Mouse (Mus musculus) liver, embryonic 11.5 days (tissue): ENCODE measurements at regions not wholly inside any gene's neighbourhood (a gene's known extent, or its start where the extent isn't known, plus 50 kb on each side); places are given as distances from the start of the nearest gene placed in this dataset.

Source experiments
- ATAC-seq: fragments of 200-750 bp; cut with Nextera tagmentation; replicated peaks from 2 replicates; pipeline ENCODE4 v1.8.0; 2017; ENCODE audit warnings: moderate number of reproducible peaks, mild to moderate bottlenecking, moderate TSS enrichment, moderate library complexity; ENCODE audit not compliant: low FRiP score
- DNase-seq: peaks from one replicate; pipeline ENCODE4 v3.0.0-alpha.2; 2017; ENCODE audit warnings: low spot score
- H3K27ac ChIP-seq: fragments of 300-500 bp; sonication (generic); 2 replicates; pipeline ENCODE4 v1.5.1; 2014; ENCODE audit warnings: mild to moderate bottlenecking, low read depth, low read length, control low read depth
- H3K27me3 ChIP-seq: fragments of 300-500 bp; sonication (generic); replicated peaks from 2 replicates; pipeline ENCODE4 v1.6.1; 2014; ENCODE audit warnings: low read length, mixed read lengths; ENCODE audit not compliant: control insufficient read depth, insufficient read depth
- H3K36me3 ChIP-seq: fragments of 300-500 bp; sonication (generic); 2 replicates; pipeline ENCODE4 v1.6.1; 2014; ENCODE audit warnings: mild to moderate bottlenecking, low read length, moderate library complexity, mixed read lengths; ENCODE audit not compliant: control insufficient read depth, insufficient read depth
- H3K4me1 ChIP-seq: fragments of 300-500 bp; sonication (generic); replicated peaks from 2 replicates; pipeline ENCODE4 v1.6.1; 2014; ENCODE audit warnings: low read length, mixed read lengths; ENCODE audit not compliant: control insufficient read depth, insufficient read depth
- H3K4me2 ChIP-seq: fragments of 300-500 bp; sonication (generic); 2 replicates; pipeline ENCODE4 v1.6.1; 2014; ENCODE audit warnings: mild to moderate bottlenecking, control low read depth, moderate library complexity
- H3K4me3 ChIP-seq: fragments of 300-500 bp; sonication (generic); 2 replicates; pipeline ENCODE4 v1.5.1; 2014; ENCODE audit warnings: low read depth, low read length, control low read depth
- H3K9ac ChIP-seq: fragments of 300-500 bp; sonication (generic); 2 replicates; pipeline ENCODE4 v1.6.1; 2014; ENCODE audit warnings: low read depth, low read length, control low read depth
- H3K9me3 ChIP-seq: fragments of 300-500 bp; sonication (generic); 2 replicates; pipeline ENCODE4 v1.6.1; 2016; ENCODE audit warnings: low read length, inconsistent platforms, mixed read lengths; ENCODE audit not compliant: control insufficient read depth
- WGBS: fragments of 180-500 bp; shearing (Covaris S2); extraction: QIAGEN DNeasy Blood & Tissue Kit; methylation state at CpG from one replicate; pipeline ENCODE4 v1.1.7; 2014; 5-methylcytosine and 5-hydroxymethylcytosine counted together

DNA sequence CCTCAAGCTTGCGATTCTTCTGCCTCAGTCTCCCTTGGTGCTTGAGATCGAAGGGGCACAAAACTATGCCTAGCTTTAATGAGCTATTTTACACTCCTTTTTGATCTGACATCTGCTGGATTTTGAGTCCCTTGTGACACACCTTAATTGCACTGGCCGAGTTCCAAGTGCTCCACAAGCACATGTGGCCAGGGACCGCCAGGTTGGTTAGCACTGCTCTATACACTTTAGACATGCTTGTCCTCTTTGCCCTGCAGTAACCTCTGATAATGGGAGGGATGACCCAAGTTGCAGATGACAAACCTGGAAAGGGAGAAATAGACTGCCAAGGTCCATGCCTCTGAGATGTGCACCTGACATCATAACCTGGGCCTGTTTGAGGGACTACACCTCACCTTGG, 124.7 kb downstream of the Sall1 start:
- no peak overlapping the region for H3K27ac ChIP-seq
- no peaks in the 10 kb centered on the region; the same call in 1 of the 2 replicates for H3K4me1 ChIP-seq
- WGBS = 75% methylated on average over 4 of the region's 4 CpGs
- H3K9ac ChIP-seq = no peak overlapping the region
- H3K36me3 ChIP-seq = no peaks in the 10 kb centered on the region
- DNase-seq (no peak), ATAC-seq (no peak)
- no peak overlapping the region for H3K4me3 ChIP-seq
- H3K27me3 ChIP-seq = no peaks in the 10 kb centered on the region
- no peaks in the 10 kb centered on the region for H3K9me3 ChIP-seq
- no peak overlapping the region for H3K4me2 ChIP-seq

- Histone ChIP-seq H3K9ac (no peak overlapping the region), H3K27ac (no peak overlapping the region), H3K4me1 (no peaks in the 10 kb centered on the region), H3K36me3 (no peaks in the 10 kb centered on the region), H3K4me3 (no peak overlapping the region), H3K4me2 (no peak overlapping the region), H3K9me3 (no peaks in the 10 kb centered on the region), H3K27me3 (no peaks in the 10 kb centered on the region)
- ATAC-seq = no peak
- WGBS = 84% methylated on average over 4 of the region's 4 CpGs
- no peak for DNase-seq
Measured at GRCm38 (mm10) chr8:88916064-88916463, 127.9 kb downstream of the Sall1 start.

DNA sequence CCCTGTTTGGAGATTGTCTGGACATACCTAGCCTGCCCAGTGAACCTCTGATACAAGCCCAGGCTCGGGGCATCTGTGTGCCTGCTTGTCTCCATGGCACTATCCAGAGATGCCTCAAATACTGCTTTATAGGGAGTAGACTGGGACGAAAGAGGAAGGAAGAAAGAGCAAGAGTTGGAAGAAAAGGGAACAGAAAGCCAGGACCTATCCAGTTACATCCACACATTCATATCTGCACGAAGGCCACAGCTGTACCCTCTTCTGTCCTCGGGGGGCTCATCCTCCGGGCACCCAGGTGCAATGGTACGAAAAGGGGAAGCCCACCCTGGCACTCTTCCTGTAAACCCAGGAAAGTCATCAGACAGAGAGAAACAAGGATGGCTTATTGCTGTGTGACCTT, 129.3 kb downstream of the Sall1 start:
- no peaks in the 10 kb centered on the region for H3K27me3 ChIP-seq
- H3K4me2 ChIP-seq = no peak overlapping the region
- no peak overlapping the region for H3K27ac ChIP-seq
- H3K36me3 ChIP-seq = no peaks in the 10 kb centered on the region
- no peak for DNase-seq
- H3K4me1 ChIP-seq = no peaks in the 10 kb centered on the region
- 82% methylated on average over 6 of the region's 6 CpGs for WGBS
- no peak overlapping the region for H3K4me3 ChIP-seq
- H3K9ac ChIP-seq = no peak overlapping the region
- ATAC-seq = no peak
- H3K9me3 ChIP-seq = no peaks in the 10 kb centered on the region

- H3K27ac ChIP-seq = no peak overlapping the region
- no peak overlapping the region for H3K9ac ChIP-seq
- DNase-seq (no peak), ATAC-seq (no peak)
- H3K9me3 ChIP-seq = no peaks in the 10 kb centered on the region
- no peaks in the 10 kb centered on the region for H3K27me3 ChIP-seq
- H3K4me1 ChIP-seq = no peaks in the 10 kb centered on the region
- H3K4me3 ChIP-seq = no peak overlapping the region
- 74% methylated on average over 6 of the region's 6 CpGs for WGBS
- H3K36me3 ChIP-seq = no peaks in the 10 kb centered on the region
- H3K4me2 ChIP-seq = no peak overlapping the region
Measured at GRCm38 (mm10) chr8:88914190-88914589, 129.8 kb downstream of the Sall1 start.

GRCm38 (mm10) chr8:88906244-88906643, 137.7 kb downstream of the Sall1 start:
- ATAC-seq (no peak), DNase-seq (no peak)
- 76% methylated on average over 6 of the region's 6 CpGs for WGBS
- Histone ChIP-seq H3K4me1 (no peaks in the 10 kb centered on the region), H3K36me3 (no peaks in the 10 kb centered on the region), H3K4me3 (no peak overlapping the region), H3K27me3 (no peaks in the 10 kb centered on the region), H3K9ac (no peak overlapping the region), H3K27ac (no peak overlapping the region), H3K9me3 (no peaks in the 10 kb centered on the region), H3K4me2 (no peak overlapping the region)

GRCm38 (mm10) chr8:88903094-88903493, 140.9 kb downstream of the Sall1 start:
- WGBS = 63% methylated on average over 12 of the region's 12 CpGs
- no peak for DNase-seq

GRCm38 (mm10) chr8:88883751-88884390, 160.1 kb downstream of the Sall1 start:
- Histone ChIP-seq H3K9me3 (no peaks in the 10 kb centered on the region), H3K36me3 (no peaks in the 10 kb centered on the region), H3K27ac (no peak overlapping the region), H3K27me3 (no peaks in the 10 kb centered on the region), H3K4me2 (no peak overlapping the region), H3K9ac (no peak overlapping the region), H3K4me3 (no peak overlapping the region), H3K4me1 (no peaks in the 10 kb centered on the region)
- no peak for DNase-seq
- ATAC-seq = no peak
- WGBS = 84% methylated on average over 15 of the region's 15 CpGs

More at GRCm38 (mm10) chr8:88903094-88903493, 140.9 kb downstream of the Sall1 start:
- H3K4me2 ChIP-seq = no peak overlapping the region
- H3K27ac ChIP-seq = no peak overlapping the region
- no peaks in the 10 kb centered on the region for H3K27me3 ChIP-seq
- H3K4me3 ChIP-seq = no peak overlapping the region
- no peak for ATAC-seq
- no peak overlapping the region for H3K9ac ChIP-seq
- no peaks in the 10 kb centered on the region for H3K36me3 ChIP-seq
- no peaks in the 10 kb centered on the region for H3K9me3 ChIP-seq
- no peaks in the 10 kb centered on the region for H3K4me1 ChIP-seq

DNA sequence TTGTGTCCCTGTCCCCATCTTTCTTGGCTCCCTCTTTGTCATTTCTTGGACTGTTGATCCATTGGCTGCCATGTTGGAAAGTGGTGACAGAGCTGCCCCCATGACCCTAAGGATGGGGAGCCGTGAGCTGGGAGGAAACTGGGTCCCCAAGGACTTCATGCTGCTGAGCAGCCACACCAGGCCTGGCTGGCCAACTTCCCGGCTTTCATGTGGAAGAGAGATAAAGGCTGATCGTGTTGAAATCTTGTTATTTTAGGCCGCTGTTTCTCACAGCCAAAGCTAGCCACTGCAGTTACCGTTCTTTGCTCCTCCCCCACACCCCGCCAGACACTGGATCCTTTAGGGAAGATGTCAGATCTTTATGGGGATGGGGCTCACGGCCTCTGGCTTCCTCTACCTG, 164.1 kb downstream of the Sall1 start:
- Histone ChIP-seq H3K4me3 (no peak overlapping the region), H3K9me3 (no peaks in the 10 kb centered on the region), H3K36me3 (no peaks in the 10 kb centered on the region), H3K27ac (no peak overlapping the region), H3K4me1 (no peaks in the 10 kb centered on the region), H3K4me2 (no peak overlapping the region), H3K9ac (no peak overlapping the region), H3K27me3 (no peaks in the 10 kb centered on the region)
- ATAC-seq = no peak
- 57% methylated on average over 7 of the region's 7 CpGs for WGBS
- DNase-seq = no peak

DNA sequence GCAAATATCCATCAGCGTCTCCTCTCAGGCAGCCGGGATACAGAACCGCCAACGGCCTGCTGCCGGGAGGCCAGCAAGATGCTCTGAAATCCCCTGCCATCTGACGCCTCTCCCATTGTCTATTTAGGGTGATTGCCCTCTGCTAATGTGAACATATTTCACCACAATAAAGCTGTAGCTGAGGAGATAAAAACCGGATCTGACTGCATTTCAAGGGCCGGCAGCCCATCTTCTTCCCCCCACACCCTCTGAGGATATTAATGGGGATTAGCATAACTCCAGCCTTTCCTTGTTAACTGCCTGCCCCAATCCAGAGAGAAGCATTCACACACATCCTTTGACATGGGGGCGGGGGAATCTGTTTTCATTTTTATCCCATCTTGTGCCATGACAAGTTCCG, 166.0 kb downstream of the Sall1 start:
- Histone ChIP-seq H3K27me3 (no peaks in the 10 kb centered on the region), H3K4me3 (no peak overlapping the region), H3K4me2 (no peak overlapping the region), H3K36me3 (no peaks in the 10 kb centered on the region), H3K4me1 (no peaks in the 10 kb centered on the region), H3K9me3 (no peaks in the 10 kb centered on the region), H3K9ac (no peak overlapping the region), H3K27ac (no peak overlapping the region)
- DNase-seq = no peak
- 76% methylated on average over 10 of the region's 10 CpGs for WGBS
- no peak for ATAC-seq
